Mouse (Mus musculus): ENCODE measurements around the gene Ncam2.

DNA sequence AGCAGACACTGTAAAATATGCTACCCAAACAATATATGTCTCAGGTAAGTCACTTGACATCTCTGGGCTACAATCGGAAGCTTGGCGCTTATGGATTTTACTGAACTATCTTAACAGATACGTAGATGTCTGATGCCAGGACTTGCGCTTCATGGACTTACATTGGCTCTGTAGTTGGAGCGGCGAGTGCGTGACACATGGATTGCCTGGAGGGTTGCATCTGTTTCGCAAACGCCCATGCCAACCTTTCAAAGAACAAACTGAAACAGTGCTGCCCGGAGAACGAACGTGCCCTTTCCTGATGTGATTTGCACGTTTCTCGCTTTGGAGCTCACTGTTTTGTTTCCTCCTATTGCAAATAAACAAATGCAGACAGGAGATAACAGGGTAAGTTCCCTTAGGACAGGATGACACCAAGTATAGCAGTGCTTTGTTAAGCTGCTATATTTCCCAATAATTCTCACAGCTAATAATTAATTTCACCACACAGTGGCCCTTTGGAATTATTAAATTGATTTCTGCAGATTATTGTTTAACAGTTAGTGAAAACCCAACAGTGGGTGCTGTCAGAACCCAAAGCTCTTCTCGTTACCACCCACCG lies 12.8 kb upstream of the Ncam2 start:
- TF ChIP-seq POLR2A (IDR thresholded peaks at IDR 0.05; ENCODE audit: insufficient read length, low read depth) (no peak), TCF12 (IDR thresholded peaks at IDR 0.05; ENCODE audit: insufficient read depth, poor library complexity, severe bottlenecking) (no peak)
